Mouse (Mus musculus) forebrain, embryonic 13.5 days (tissue): ENCODE data around the gene Cox7a1. TPM values are rescaled to one million over a fixed set of nuclear protein-coding genes. Genes with fewer than 3 reads are reported as not detected.

Source experiments
- ATAC-seq: fragments of 200-750 bp; cut with Nextera tagmentation; 2 replicates; pipeline ENCODE4 v1.8.0; 2017
- H3K27ac ChIP-seq: fragments of 300-500 bp; sonication (generic); 2 replicates; pipeline ENCODE4 v1.5.1; 2015; ENCODE audit warnings: inconsistent platforms, mild to moderate bottlenecking, moderate library complexity
- H3K27me3 ChIP-seq: fragments of 300-500 bp; sonication (generic); 2 replicates; pipeline ENCODE4 v1.6.1; 2015; ENCODE audit warnings: mild to moderate bottlenecking, inconsistent platforms
- H3K36me3 ChIP-seq: fragments of 300-500 bp; sonication (generic); 2 replicates; pipeline ENCODE4 v1.6.1; 2015; ENCODE audit warnings: mild to moderate bottlenecking, inconsistent platforms; ENCODE audit not compliant: poor library complexity, severe bottlenecking
- H3K4me1 ChIP-seq: fragments of 300-500 bp; sonication (generic); 2 replicates; pipeline ENCODE4 v1.6.1; 2015; ENCODE audit warnings: inconsistent platforms
- H3K4me2 ChIP-seq: fragments of 300-500 bp; sonication (generic); 2 replicates; pipeline ENCODE4 v1.6.1; 2015; ENCODE audit warnings: inconsistent platforms, mild to moderate bottlenecking, moderate library complexity
- H3K4me3 ChIP-seq: fragments of 300-500 bp; sonication (generic); 2 replicates; pipeline ENCODE4 v1.5.1; 2015; ENCODE audit warnings: mild to moderate bottlenecking, inconsistent platforms
- H3K9ac ChIP-seq: fragments of 300-500 bp; sonication (generic); 2 replicates; pipeline ENCODE4 v1.6.1; 2015; ENCODE audit warnings: mild to moderate bottlenecking, inconsistent platforms
- H3K9me3 ChIP-seq: fragments of 300-500 bp; sonication (generic); replicated peaks from 2 replicates; pipeline ENCODE4 v1.6.1; 2016; ENCODE audit warnings: inconsistent platforms
- WGBS: fragments of 180-500 bp; shearing (Covaris S2); methylation state at CpG from one replicate; pipeline ENCODE4 v1.1.7; 2015; 5-methylcytosine and 5-hydroxymethylcytosine counted together
- polyA plus RNA-seq: library from polyadenylated mRNA; unstranded; fragments of >200 nt; fragmentation: Nextera tagmentation; extraction: Ambion mirVana; gene quantifications from 2 replicates; pipeline ENCODE4 v1.2.1, GENCODE M21; 2015

Gene Cox7a1
- polyA plus RNA-seq: 1.7 and 4.4 TPM in 2 replicates

GRCm38 (mm10) chr7:30183879-30184289 lies at the start of gene Cox7a1:
TSS of gene Cox7a1 (plus strand) at chr7:30184144.
- Histone ChIP-seq H3K4me3 (peak within 1 kb of the TSS; percentile 6; the same call in 1 of the 2 replicates), H3K4me1 (peaks cover 8% of the 10 kb centered on the region), H3K9me3 (no peaks in the 10 kb centered on the region), H3K4me2 (peak within 1 kb of the TSS; percentile 44), H3K36me3 (peaks cover 35% of the 10 kb centered on the region), H3K27me3 (no peaks in the 10 kb centered on the region), H3K27ac (no peak within 1 kb of the TSS), H3K9ac (peak within 1 kb of the TSS; percentile 9; the same call in 1 of the 2 replicates)
- WGBS: under 1% methylated on average over 11 of the region's 11 CpGs
- peak; percentile 60 for ATAC-seq

DNA sequence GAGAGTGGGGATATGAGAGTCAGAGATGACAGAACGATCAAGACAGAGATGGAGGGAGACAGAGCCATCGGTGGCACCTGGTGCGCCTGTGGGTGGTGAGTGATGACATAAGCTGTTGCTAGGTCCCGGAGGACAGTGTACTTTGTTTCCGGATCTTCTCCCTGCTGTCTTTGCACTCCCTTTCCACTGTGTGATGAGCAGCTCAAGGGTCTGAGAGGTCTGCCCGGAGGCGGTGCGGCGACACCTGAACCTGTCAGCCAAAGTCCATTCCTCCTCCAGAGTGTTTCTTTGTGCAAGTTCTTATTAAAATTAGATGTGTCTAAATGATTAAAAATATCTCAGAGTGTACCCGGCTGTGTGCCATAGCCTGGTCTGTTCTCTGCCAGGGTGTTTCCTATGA lies 47.1 kb upstream of the Cox7a1 start:
- Histone ChIP-seq H3K4me3 (no peak overlapping the region), H3K9ac (no peak overlapping the region), H3K4me2 (no peak overlapping the region), H3K27ac (no peak overlapping the region), H3K36me3 (peaks cover 91% of the 10 kb centered on the region), H3K27me3 (no peaks in the 10 kb centered on the region), H3K4me1 (no peaks in the 10 kb centered on the region), H3K9me3 (no peaks in the 10 kb centered on the region)
- no peak for ATAC-seq
- WGBS: 89% methylated on average over 10 of the region's 10 CpGs

GRCm38 (mm10) chr7:30143170-30143554 lies 40.8 kb upstream of the Cox7a1 start:
- Histone ChIP-seq H3K27me3 (no peaks in the 10 kb centered on the region), H3K27ac (peak overlapping the region; percentile 88), H3K4me3 (peak overlapping the region; percentile 57), H3K36me3 (peaks cover 54% of the 10 kb centered on the region), H3K4me2 (peak overlapping the region; percentile 66), H3K9ac (peak overlapping the region; percentile 73), H3K9me3 (peaks cover 14% of the 10 kb centered on the region; the same call in 1 of the 2 replicates), H3K4me1 (no peaks in the 10 kb centered on the region)
- no peak; the same call in 1 of the 2 replicates for ATAC-seq
- 17% methylated on average over 8 of the region's 8 CpGs for WGBS

GRCm38 (mm10) chr7:30143555-30144209 lies 40.3 kb upstream of the Cox7a1 start:
- H3K27me3 ChIP-seq: no peaks in the 10 kb centered on the region
- peak overlapping the region; percentile 57 for H3K4me3 ChIP-seq
- H3K4me2 ChIP-seq: peak overlapping the region; percentile 66
- peaks cover 19% of the 10 kb centered on the region for H3K9me3 ChIP-seq
- peak overlapping the region; percentile 73 for H3K9ac ChIP-seq
- H3K27ac ChIP-seq: peak overlapping the region; percentile 88
- peak; percentile 97 for ATAC-seq
- 3% methylated on average over 35 of the region's 35 CpGs for WGBS
- H3K36me3 ChIP-seq: peaks cover 54% of the 10 kb centered on the region
- no peaks in the 10 kb centered on the region for H3K4me1 ChIP-seq

GRCm38 (mm10) chr7:30147011-30147410 lies 36.9 kb upstream of the Cox7a1 start:
- ATAC-seq: no peak
- Histone ChIP-seq H3K27me3 (no peaks in the 10 kb centered on the region), H3K9ac (no peak overlapping the region), H3K36me3 (peaks cover 54% of the 10 kb centered on the region), H3K4me3 (no peak overlapping the region), H3K4me2 (no peak overlapping the region), H3K27ac (no peak overlapping the region), H3K4me1 (no peaks in the 10 kb centered on the region), H3K9me3 (peaks cover 46% of the 10 kb centered on the region)
- 89% methylated on average over 5 of the region's 5 CpGs for WGBS

- Histone ChIP-seq H3K4me2 (no peak overlapping the region), H3K4me1 (no peaks in the 10 kb centered on the region), H3K9me3 (peaks cover 81% of the 10 kb centered on the region), H3K27ac (no peak overlapping the region), H3K4me3 (no peak overlapping the region), H3K36me3 (peaks cover 82% of the 10 kb centered on the region), H3K9ac (no peak overlapping the region), H3K27me3 (no peaks in the 10 kb centered on the region)
- ATAC-seq: no peak
- WGBS: 92% methylated on average over 1 of the region's 1 CpGs
These were observed 29.9 kb upstream of the Cox7a1 start for GRCm38 (mm10) chr7:30154040-30154439.

GRCm38 (mm10) chr7:30155507-30155906 lies 28.4 kb upstream of the Cox7a1 start:
- ATAC-seq: no peak
- Histone ChIP-seq H3K27ac (no peak overlapping the region; the same call in 1 of the 2 replicates), H3K4me1 (no peaks in the 10 kb centered on the region), H3K4me2 (no peak overlapping the region), H3K9ac (no peak overlapping the region), H3K4me3 (no peak overlapping the region), H3K27me3 (no peaks in the 10 kb centered on the region), H3K9me3 (peaks cover 82% of the 10 kb centered on the region), H3K36me3 (peaks cover 81% of the 10 kb centered on the region)
- 93% methylated on average over 3 of the region's 3 CpGs for WGBS

GRCm38 (mm10) chr7:30163113-30163512 lies 20.8 kb upstream of the Cox7a1 start:
- Histone ChIP-seq H3K9ac (no peak overlapping the region), H3K4me2 (no peak overlapping the region), H3K4me3 (no peak overlapping the region), H3K9me3 (peaks cover 87% of the 10 kb centered on the region), H3K27me3 (no peaks in the 10 kb centered on the region), H3K27ac (no peak overlapping the region), H3K36me3 (peaks cover 98% of the 10 kb centered on the region), H3K4me1 (peaks cover 7% of the 10 kb centered on the region)
- 97% methylated on average over 5 of the region's 5 CpGs for WGBS
- ATAC-seq: no peak

DNA sequence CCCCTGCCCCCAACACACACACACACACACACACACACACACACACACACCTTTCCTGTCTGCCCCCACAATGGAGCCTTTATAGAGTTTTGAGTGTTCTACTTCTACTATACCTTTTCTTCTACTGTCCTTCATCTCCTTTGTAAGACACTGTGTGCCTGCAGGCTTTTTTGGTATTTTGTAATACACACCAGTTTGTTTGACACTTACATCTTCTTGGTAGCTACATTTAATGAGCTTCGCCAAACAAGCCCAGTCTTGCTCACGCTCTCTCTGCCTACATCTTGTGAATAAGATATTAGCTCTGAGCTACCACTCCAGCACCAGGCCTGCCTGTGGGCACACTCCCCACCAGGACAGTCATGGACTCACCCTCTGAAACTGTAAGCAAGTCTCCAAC lies 19.2 kb upstream of the Cox7a1 start:
- Histone ChIP-seq H3K4me2 (no peak overlapping the region), H3K9ac (no peak overlapping the region), H3K9me3 (peaks cover 71% of the 10 kb centered on the region), H3K27me3 (no peaks in the 10 kb centered on the region), H3K4me3 (no peak overlapping the region), H3K27ac (no peak overlapping the region), H3K4me1 (peaks cover 12% of the 10 kb centered on the region), H3K36me3 (peaks cover 82% of the 10 kb centered on the region)
- WGBS: 95% methylated on average over 2 of the region's 2 CpGs
- no peak for ATAC-seq

DNA sequence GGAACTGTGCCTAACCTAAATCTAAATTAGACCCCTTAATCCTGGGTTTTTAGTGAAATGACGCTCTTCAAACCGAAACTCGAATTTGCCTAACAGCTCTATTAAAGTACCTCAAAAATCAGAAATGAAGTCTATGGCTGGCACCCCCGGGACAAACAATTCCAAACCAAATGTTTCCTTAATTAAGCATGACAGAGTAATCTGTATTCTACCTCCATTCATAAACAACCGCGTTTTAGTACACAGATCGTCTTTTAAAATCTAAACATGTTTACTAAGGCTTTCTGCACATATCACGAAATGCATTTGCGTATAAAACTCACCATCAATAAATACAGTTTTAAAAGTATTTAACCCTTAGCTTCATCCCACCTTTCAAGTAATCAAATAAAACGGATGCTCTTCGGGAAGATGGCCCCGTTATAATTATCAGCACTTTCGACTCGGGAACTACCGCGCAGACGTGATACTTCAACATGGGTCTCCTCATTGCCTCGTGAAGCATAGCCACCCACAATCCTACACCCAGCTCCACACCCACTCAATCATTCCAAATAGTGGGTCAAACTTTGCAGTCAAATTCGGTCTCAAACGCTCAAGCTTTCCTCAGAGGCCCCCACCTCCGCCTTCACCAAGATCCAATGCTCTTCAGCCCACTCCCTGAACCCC lies 14.9 kb upstream of the Cox7a1 start:
- H3K27ac ChIP-seq: peak overlapping the region; percentile 85
- peaks cover 21% of the 10 kb centered on the region for H3K4me1 ChIP-seq
- peaks cover 40% of the 10 kb centered on the region for H3K36me3 ChIP-seq
- H3K27me3 ChIP-seq: no peaks in the 10 kb centered on the region
- ATAC-seq: peak; percentile 47; the same call in 1 of the 2 replicates
- peaks cover 30% of the 10 kb centered on the region for H3K9me3 ChIP-seq
- 3% methylated on average over 21 of the region's 21 CpGs for WGBS
- peak overlapping the region; percentile 91 for H3K9ac ChIP-seq
- H3K4me2 ChIP-seq: peak overlapping the region; percentile 70
- H3K4me3 ChIP-seq: peak overlapping the region; percentile 74

GRCm38 (mm10) chr7:30169583-30170282 lies 14.2 kb upstream of the Cox7a1 start, which contains the start of gene Zfp146:
TSS of gene Zfp146 (minus strand) at chr7:30169750.
- Histone ChIP-seq H3K4me1 (peaks cover 21% of the 10 kb centered on the region), H3K27ac (peak within 1 kb of the TSS; percentile 85), H3K9ac (peak within 1 kb of the TSS; percentile 91), H3K27me3 (no peaks in the 10 kb centered on the region), H3K9me3 (peaks cover 25% of the 10 kb centered on the region), H3K4me3 (peak within 1 kb of the TSS; percentile 74), H3K36me3 (peaks cover 34% of the 10 kb centered on the region), H3K4me2 (peak within 1 kb of the TSS; percentile 70)
- peak; percentile 97 for ATAC-seq
- WGBS: under 1% methylated on average over 36 of the region's 36 CpGs
